Mouse (Mus musculus) bone marrow macrophage, adult 2 months (primary cell): ENCODE measurements around the gene Trpc7.

Experiments used
- CTCF ChIP-seq: IDR thresholded peaks from 2 replicates; pipeline ENCODE4 v1.5.1; 2012; ENCODE audit warnings: low read depth, mild to moderate bottlenecking, low read length, moderate library complexity
- POLR2A ChIP-seq: IDR thresholded peaks from 2 replicates; pipeline ENCODE4 v1.6.1; 2012; ENCODE audit warnings: mild to moderate bottlenecking, low read depth, low read length, borderline replicate concordance

GRCm38 (mm10) chr13:56939261-56939660, 43.5 kb upstream of the Trpc7 start:
- TF ChIP-seq CTCF (no peak), POLR2A (no peak)
